Mouse (Mus musculus): ENCODE results near the gene Pax3. TPM values are rescaled to one million over a fixed set of nuclear protein-coding genes. Genes with fewer than 3 reads are reported as not detected.

Gene Pax3
- polyA plus RNA-seq, 1 experiment = 0.10 TPM

GRCm38 (mm10) chr1:78110311-78110710, 86.6 kb downstream of the Pax3 start:
- Histone ChIP-seq H3K4me2 (ENCODE audit: low read depth) (no peak overlapping the region), H3K79me2 (ENCODE audit: control insufficient read depth, insufficient read depth) (no peaks in the 10 kb centered on the region), H3K27me3 (ENCODE audit: control insufficient read depth, insufficient read depth, insufficient read length) (no peaks in the 10 kb centered on the region), H3K36me3 (ENCODE audit: control insufficient read depth, insufficient read depth) (no peaks in the 10 kb centered on the region), H3ac (ENCODE audit: control insufficient read depth, insufficient read length) (no peak overlapping the region), H3K4me3 (no peak overlapping the region)
- TF ChIP-seq POLR2A (IDR thresholded peaks at IDR 0.05; ENCODE audit: insufficient read length, low read depth) (no peak), MYOG (IDR thresholded peaks at IDR 0.05; ENCODE audit: control insufficient read depth in 1 of 3, insufficient read depth in 1 of 3, insufficient read length in 2 of 3, low read depth in 2 of 3) (no peak), USF1 (IDR thresholded peaks at IDR 0.05; ENCODE audit: low read depth) (no peak), E2F4 (IDR thresholded peaks at IDR 0.05; ENCODE audit: insufficient read depth) (no peak), MYOD1 (IDR thresholded peaks at IDR 0.05; ENCODE audit: control insufficient read depth in 1 of 3, insufficient read length in 2 of 3, low read depth in 2 of 3) (no peak), MAX (IDR thresholded peaks at IDR 0.05; ENCODE audit: low read depth) (no peak), TCF3 (IDR thresholded peaks at IDR 0.05; ENCODE audit: insufficient read length, low read depth) (no peak), POLR2AphosphoS2 (IDR thresholded peaks at IDR 0.05; ENCODE audit: insufficient read length, low read depth) (no peak), SRF (IDR thresholded peaks at IDR 0.05; ENCODE audit: control insufficient read depth, insufficient read length, low read depth) (no peak), CEBPB (IDR thresholded peaks at IDR 0.05; ENCODE audit: insufficient read depth, poor library complexity, severe bottlenecking) (no peak), TCF12 (IDR thresholded peaks at IDR 0.05; ENCODE audit: insufficient read depth, poor library complexity, severe bottlenecking) (no peak), REST (IDR thresholded peaks at IDR 0.05; ENCODE audit: insufficient read depth, insufficient read length) (no peak)

- TF ChIP-seq POLR2AphosphoS2 (IDR thresholded peaks at IDR 0.05; ENCODE audit: insufficient read length, low read depth) (no peak), TCF3 (IDR thresholded peaks at IDR 0.05; ENCODE audit: insufficient read length, low read depth) (no peak), CEBPB (IDR thresholded peaks at IDR 0.05; ENCODE audit: insufficient read depth, poor library complexity, severe bottlenecking) (no peak), MYOD1 (IDR thresholded peaks at IDR 0.05; ENCODE audit: control insufficient read depth in 1 of 3, insufficient read length in 2 of 3, low read depth in 2 of 3) (no peak), TCF12 (IDR thresholded peaks at IDR 0.05; ENCODE audit: insufficient read depth, poor library complexity, severe bottlenecking) (no peak), SRF (IDR thresholded peaks at IDR 0.05; ENCODE audit: control insufficient read depth, insufficient read length, low read depth) (no peak), USF1 (IDR thresholded peaks at IDR 0.05; ENCODE audit: low read depth) (no peak), E2F4 (IDR thresholded peaks at IDR 0.05; ENCODE audit: insufficient read depth) (no peak), POLR2A (IDR thresholded peaks at IDR 0.05; ENCODE audit: insufficient read length, low read depth) (no peak), MYOG (IDR thresholded peaks at IDR 0.05; ENCODE audit: control insufficient read depth in 1 of 3, insufficient read depth in 1 of 3, insufficient read length in 2 of 3, low read depth in 2 of 3) (no peak), MAX (IDR thresholded peaks at IDR 0.05; ENCODE audit: low read depth) (no peak), REST (IDR thresholded peaks at IDR 0.05; ENCODE audit: insufficient read depth, insufficient read length) (no peak)
These were observed 93.4 kb downstream of the Pax3 start for GRCm38 (mm10) chr1:78103511-78103910.

DNA sequence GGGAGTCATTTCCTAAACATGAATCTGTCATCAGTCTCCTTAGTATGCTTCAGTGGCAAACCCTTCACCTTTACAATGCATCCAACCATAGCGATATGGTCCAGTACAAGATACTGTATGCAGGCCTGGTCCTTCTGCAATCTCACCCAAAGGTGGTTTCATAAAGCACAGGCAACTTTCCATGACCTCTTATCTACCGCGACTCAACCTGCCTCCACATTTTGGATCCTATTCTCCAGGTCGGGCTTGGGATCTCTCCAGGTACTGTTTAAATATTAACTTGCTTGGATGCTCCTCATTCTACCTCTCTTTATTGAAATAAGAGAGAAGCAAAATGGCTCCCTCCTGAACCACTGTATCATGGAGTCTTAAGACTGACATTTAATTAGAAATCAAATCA, 103.3 kb downstream of the Pax3 start:
- Histone ChIP-seq H3K4me3 (no peak overlapping the region), H3K36me3 (ENCODE audit: control insufficient read depth, insufficient read depth) (no peaks in the 10 kb centered on the region), H3ac (ENCODE audit: control insufficient read depth, insufficient read length) (no peak overlapping the region), H3K79me2 (ENCODE audit: control insufficient read depth, insufficient read depth) (no peaks in the 10 kb centered on the region), H3K27me3 (ENCODE audit: control insufficient read depth, insufficient read depth, insufficient read length) (no peaks in the 10 kb centered on the region), H3K4me2 (ENCODE audit: low read depth) (no peak overlapping the region)
- TF ChIP-seq MAX (IDR thresholded peaks at IDR 0.05; ENCODE audit: low read depth) = no peak
- no peak for TF ChIP-seq TCF3 (IDR thresholded peaks at IDR 0.05; ENCODE audit: insufficient read length, low read depth)
- no peak for TF ChIP-seq MYOG (IDR thresholded peaks at IDR 0.05; ENCODE audit: control insufficient read depth in 1 of 3, insufficient read depth in 1 of 3, insufficient read length in 2 of 3, low read depth in 2 of 3)
- no peak for TF ChIP-seq CEBPB (IDR thresholded peaks at IDR 0.05; ENCODE audit: insufficient read depth, poor library complexity, severe bottlenecking)
- TF ChIP-seq POLR2A (IDR thresholded peaks at IDR 0.05; ENCODE audit: insufficient read length, low read depth) = no peak
- TF ChIP-seq E2F4 (IDR thresholded peaks at IDR 0.05; ENCODE audit: insufficient read depth) = no peak
- no peak for TF ChIP-seq SRF (IDR thresholded peaks at IDR 0.05; ENCODE audit: control insufficient read depth, insufficient read length, low read depth)
- no peak for TF ChIP-seq USF1 (IDR thresholded peaks at IDR 0.05; ENCODE audit: low read depth)

More at GRCm38 (mm10) chr1:78103511-78103910, 93.4 kb downstream of the Pax3 start:
- no peaks in the 10 kb centered on the region for H3K27me3 ChIP-seq (ENCODE audit: control insufficient read depth, insufficient read depth, insufficient read length)
- H3ac ChIP-seq (ENCODE audit: control insufficient read depth, insufficient read length) = no peak overlapping the region
- no peaks in the 10 kb centered on the region for H3K36me3 ChIP-seq (ENCODE audit: control insufficient read depth, insufficient read depth)
- no peak overlapping the region for H3K4me2 ChIP-seq (ENCODE audit: low read depth)
- no peaks in the 10 kb centered on the region for H3K79me2 ChIP-seq (ENCODE audit: control insufficient read depth, insufficient read depth)
- no peak overlapping the region for H3K4me3 ChIP-seq

- no peak for TF ChIP-seq POLR2AphosphoS2 (IDR thresholded peaks at IDR 0.05; ENCODE audit: insufficient read length, low read depth)
- no peak overlapping the region for H3K4me2 ChIP-seq (ENCODE audit: low read depth)
- no peak overlapping the region for H3ac ChIP-seq (ENCODE audit: control insufficient read depth, insufficient read length)
- no peaks in the 10 kb centered on the region for H3K79me2 ChIP-seq (ENCODE audit: control insufficient read depth, insufficient read depth)
- no peak overlapping the region for H3K4me3 ChIP-seq
- no peaks in the 10 kb centered on the region for H3K27me3 ChIP-seq (ENCODE audit: control insufficient read depth, insufficient read depth, insufficient read length)
- no peaks in the 10 kb centered on the region for H3K36me3 ChIP-seq (ENCODE audit: control insufficient read depth, insufficient read depth)
These were observed 108.3 kb downstream of the Pax3 start for GRCm38 (mm10) chr1:78088646-78089045.

GRCm38 (mm10) chr1:78081761-78082160, 115.2 kb downstream of the Pax3 start:
- H3K36me3 ChIP-seq (ENCODE audit: control insufficient read depth, insufficient read depth) = no peaks in the 10 kb centered on the region
- H3K4me3 ChIP-seq = no peak overlapping the region
- TF ChIP-seq POLR2A (IDR thresholded peaks at IDR 0.05; ENCODE audit: insufficient read length, low read depth) (no peak), TCF3 (IDR thresholded peaks at IDR 0.05; ENCODE audit: insufficient read length, low read depth) (no peak), MYOG (IDR thresholded peaks at IDR 0.05; ENCODE audit: control insufficient read depth in 1 of 3, insufficient read depth in 1 of 3, insufficient read length in 2 of 3, low read depth in 2 of 3) (no peak), SRF (IDR thresholded peaks at IDR 0.05; ENCODE audit: control insufficient read depth, insufficient read length, low read depth) (no peak), E2F4 (IDR thresholded peaks at IDR 0.05; ENCODE audit: insufficient read depth) (no peak), CEBPB (IDR thresholded peaks at IDR 0.05; ENCODE audit: insufficient read depth, poor library complexity, severe bottlenecking) (no peak), TCF12 (IDR thresholded peaks at IDR 0.05; ENCODE audit: insufficient read depth, poor library complexity, severe bottlenecking) (no peak), MAX (IDR thresholded peaks at IDR 0.05; ENCODE audit: low read depth) (no peak), POLR2AphosphoS2 (IDR thresholded peaks at IDR 0.05; ENCODE audit: insufficient read length, low read depth) (no peak), USF1 (IDR thresholded peaks at IDR 0.05; ENCODE audit: low read depth) (no peak), MYOD1 (IDR thresholded peaks at IDR 0.05; ENCODE audit: control insufficient read depth in 1 of 3, insufficient read length in 2 of 3, low read depth in 2 of 3) (no peak)
- no peak overlapping the region for H3ac ChIP-seq (ENCODE audit: control insufficient read depth, insufficient read length)
- no peaks in the 10 kb centered on the region for H3K79me2 ChIP-seq (ENCODE audit: control insufficient read depth, insufficient read depth)
- H3K4me2 ChIP-seq (ENCODE audit: low read depth) = no peak overlapping the region
- H3K27me3 ChIP-seq (ENCODE audit: control insufficient read depth, insufficient read depth, insufficient read length) = no peaks in the 10 kb centered on the region
